Mouse (Mus musculus) liver, embryonic 14.5 days (tissue): ENCODE data around the gene Ccdc85b. TPM values are rescaled to one million over a fixed set of nuclear protein-coding genes. Genes with fewer than 3 reads are reported as not detected.
A peak's percentile ranks its signal among the peaks of the same experiment; 100 is the strongest.

ENCODE experiments used
- ATAC-seq: fragments of 200-750 bp; cut with Nextera tagmentation; 2 replicates; pipeline ENCODE4 v1.8.0; 2017; ENCODE audit warnings: moderate number of reproducible peaks, mild to moderate bottlenecking, moderate library complexity; ENCODE audit not compliant: insufficient read depth
- DNase-seq, 3 experiments: peaks; one replicate each; pipeline ENCODE4 v3.0.0-alpha.2; 2012 to 2013; ENCODE audit warnings: low read depth in 3 of 3, low spot score in 3 of 3
- H3K27ac ChIP-seq: fragments of 300-500 bp; sonication (generic); 2 replicates; pipeline ENCODE4 v1.5.1; 2014; ENCODE audit warnings: moderate library complexity, mild to moderate bottlenecking, control low read depth, inconsistent platforms
- H3K27me3 ChIP-seq: fragments of 300-500 bp; sonication (generic); 2 replicates; pipeline ENCODE4 v1.6.1; 2014; ENCODE audit warnings: mild to moderate bottlenecking, low read length, moderate library complexity; ENCODE audit not compliant: control insufficient read depth, insufficient read depth
- H3K36me3 ChIP-seq: fragments of 300-500 bp; sonication (generic); replicated peaks from 2 replicates; pipeline ENCODE4 v1.6.1; 2014; ENCODE audit warnings: low read depth; ENCODE audit not compliant: control insufficient read depth, insufficient read depth
- H3K4me1 ChIP-seq, 2 experiments: fragments of 200-500 bp in 1 of 2; fragments of 300-500 bp in 1 of 2; sonication (generic) in 1 of 2; replicated peaks; 2 replicates each; pipeline ENCODE4 v1.6.1; 2012 to 2014; ENCODE audit warnings: antibody characterized with exemption in 1 of 2, inconsistent platforms in 1 of 2, low read length in 1 of 2; ENCODE audit not compliant: control insufficient read depth in 2 of 2, insufficient read depth in 2 of 2
- H3K4me2 ChIP-seq: fragments of 300-500 bp; sonication (generic); 2 replicates; pipeline ENCODE4 v1.6.1; 2014; ENCODE audit warnings: low read depth, mild to moderate bottlenecking, control low read depth, moderate library complexity
- H3K4me3 ChIP-seq, 2 experiments: fragments of 200-500 bp in 1 of 2; fragments of 300-500 bp in 1 of 2; sonication (generic) in 1 of 2; 2 replicates each; pipeline ENCODE4 v1.5.1; 2012 to 2014; ENCODE audit warnings: low read depth in 2 of 2, low read length in 2 of 2, mild to moderate bottlenecking in 2 of 2, control low read depth in 1 of 2, inconsistent platforms in 1 of 2, moderate library complexity in 1 of 2; ENCODE audit not compliant: insufficient read depth in 1 of 2
- H3K9ac ChIP-seq: fragments of 300-500 bp; sonication (generic); replicated peaks from 2 replicates; pipeline ENCODE4 v1.6.1; 2014; ENCODE audit warnings: mild to moderate bottlenecking, control low read depth, moderate library complexity
- H3K9me3 ChIP-seq: fragments of 300-500 bp; sonication (generic); 2 replicates; pipeline ENCODE4 v1.6.1; 2016; ENCODE audit warnings: low read length, mixed read lengths; ENCODE audit not compliant: control insufficient read depth
- CTCF ChIP-seq: IDR thresholded peaks from 2 replicates; pipeline ENCODE4 v1.5.1; 2016; ENCODE audit warnings: antibody characterized with exemption, low read depth, control low read depth
- EP300 ChIP-seq: IDR thresholded peaks from 2 replicates; pipeline ENCODE4 v1.6.1; 2016; ENCODE audit warnings: antibody characterized with exemption, low read depth
- WGBS: fragments of 180-500 bp; shearing (Covaris S2); extraction: QIAGEN DNeasy Blood & Tissue Kit; methylation state at CpG from one replicate; pipeline ENCODE4 v1.1.7; 2014; ENCODE audit not compliant: insufficient replicate concordance; 5-methylcytosine and 5-hydroxymethylcytosine counted together
- polyA plus RNA-seq, 2 experiments: library from polyadenylated mRNA; depleted of rRNA in 1 of 2; stranded (reverse) in 1 of 2; unstranded in 1 of 2; fragments of >200 nt; fragmentation: Nextera tagmentation in 1 of 2; extraction: Ambion mirVana in 1 of 2; gene quantifications; 2 replicates each; pipeline versions ENCODE4 v1.2.1 to v1.2.3; 2012 to 2014

Gene Ccdc85b
- polyA plus RNA-seq, 2 experiments, result 1.0 to 1.4 TPM

- WGBS, result 80% methylated on average over 13 of the region's 13 CpGs
- no peak for DNase-seq
- no peak overlapping the region for H3K27ac ChIP-seq
- peaks cover 5 to 12% of the 10 kb centered on the region in 2 experiments; a peak in 3 of 4 replicates for H3K4me1 ChIP-seq
- H3K36me3 ChIP-seq, result peaks cover 4% of the 10 kb centered on the region
- H3K9ac ChIP-seq, result no peak overlapping the region
- H3K4me3 ChIP-seq, result no peak overlapping the region
- H3K27me3 ChIP-seq, result no peaks in the 10 kb centered on the region
- no peaks in the 10 kb centered on the region for H3K9me3 ChIP-seq
- no peak for ATAC-seq
- no peak overlapping the region; the same call in 1 of the 2 replicates for H3K4me2 ChIP-seq
- no peak for TF ChIP-seq CTCF
- no peak for TF ChIP-seq EP300
Observed at GRCm38 (mm10) chr19:5426640-5427290, 30.9 kb downstream of the Ccdc85b start.

GRCm38 (mm10) chr19:5425906-5426565 is 31.7 kb downstream of the Ccdc85b start:
- Histone ChIP-seq H3K27ac (peak overlapping the region; percentile 55), H3K9me3 (no peaks in the 10 kb centered on the region), H3K4me3 (peak overlapping the region; percentile 70 to 76), H3K4me2 (peak overlapping the region; percentile 86), H3K27me3 (no peaks in the 10 kb centered on the region), H3K4me1 (peaks cover 5 to 12% of the 10 kb centered on the region in 2 experiments; a peak in 3 of 4 replicates), H3K9ac (peak overlapping the region; percentile 88), H3K36me3 (peaks cover 4% of the 10 kb centered on the region)
- TF ChIP-seq CTCF (no peak), EP300 (no peak)
- no peak for DNase-seq
- ATAC-seq, result no peak
- 84% methylated on average over 18 of the region's 18 CpGs for WGBS

GRCm38 (mm10) chr19:5424782-5425741 is 32.6 kb downstream of the Ccdc85b start, which contains the start of the genes Drap1 and AI837181:
Drap1 (minus strand) TSS chr19:5424979.
AI837181 (plus strand) TSS chr19:5425144.
- under 1% methylated on average over 83 of the region's 87 CpGs for WGBS
- DNase-seq, result peak; percentile 88 to 91 (median 90)
- H3K27ac ChIP-seq, result peak within 1 kb of the TSS; percentile 58
- H3K9me3 ChIP-seq, result no peaks in the 10 kb centered on the region
- peak within 1 kb of the TSS; percentile 88 for H3K9ac ChIP-seq
- peak within 1 kb of the TSS; percentile 76 to 92 for H3K4me3 ChIP-seq
- TF ChIP-seq CTCF, result 0 out of 2 replicates have a peak, but pooled peaks have one; percentile 6
- 0 out of 2 replicates have a peak, but pooled peaks have one; percentile 6 for TF ChIP-seq EP300
- ATAC-seq, result peak; percentile 84
- peak within 1 kb of the TSS; percentile 86 for H3K4me2 ChIP-seq
- H3K4me1 ChIP-seq, result peaks cover 5 to 12% of the 10 kb centered on the region in 2 experiments; a peak in 3 of 4 replicates
- H3K36me3 ChIP-seq, result peaks cover 7% of the 10 kb centered on the region
- no peaks in the 10 kb centered on the region for H3K27me3 ChIP-seq

GRCm38 (mm10) chr19:5424092-5424781 is 33.5 kb downstream of the Ccdc85b start:
- DNase-seq (no peak), ATAC-seq (peak; percentile 63)
- H3K4me2 ChIP-seq, result peak overlapping the region; percentile 86
- H3K9ac ChIP-seq, result peak overlapping the region; percentile 84
- TF ChIP-seq EP300, result no peak
- peak; percentile 34; the same call in 1 of the 2 replicates for TF ChIP-seq CTCF
- peaks cover 7% of the 10 kb centered on the region for H3K36me3 ChIP-seq
- WGBS, result 0% methylated on average over 46 of the region's 48 CpGs
- H3K9me3 ChIP-seq, result no peaks in the 10 kb centered on the region
- H3K4me1 ChIP-seq, result peaks cover 5 to 12% of the 10 kb centered on the region in 2 experiments; a peak in 3 of 4 replicates
- peak overlapping the region; percentile 76 to 92 for H3K4me3 ChIP-seq
- no peaks in the 10 kb centered on the region for H3K27me3 ChIP-seq
- H3K27ac ChIP-seq, result peak overlapping the region; percentile 58
